Mouse (Mus musculus) left cerebral cortex, postnatal 4 days (tissue): Measurements from ENCODE around the gene Trpc7. TPM values are rescaled to one million over a fixed set of nuclear protein-coding genes. Genes with fewer than 3 reads are reported as not detected.

ENCODE experiments used
- DNase-seq: peaks from one replicate; pipeline ENCODE4 v3.0.0-alpha.2; 2022
- intact Hi-C: fragments of 180-260 bp; cut with DNase I; formaldehyde crosslinking; loops from one replicate; pipeline ENCODE4 v1.15.1; 2025
- total RNA-seq, 2 experiments: library from RNA; stranded (reverse); gene quantifications; 2 replicates each; pipeline ENCODE4 v1.2.3; 2021

Trpc7 gene
- total RNA-seq, 2 experiments from 2014 or later = 5.3 to 5.8 TPM

- no peak for DNase-seq
- intact Hi-C loops = no loop called here
Measured at GRCm38 (mm10) chr13:56752474-56753191, 143.2 kb downstream of the Trpc7 start.

GRCm38 (mm10) chr13:56751774-56752173, 144.0 kb downstream of the Trpc7 start:
- intact Hi-C loops = no loop called here

DNA sequence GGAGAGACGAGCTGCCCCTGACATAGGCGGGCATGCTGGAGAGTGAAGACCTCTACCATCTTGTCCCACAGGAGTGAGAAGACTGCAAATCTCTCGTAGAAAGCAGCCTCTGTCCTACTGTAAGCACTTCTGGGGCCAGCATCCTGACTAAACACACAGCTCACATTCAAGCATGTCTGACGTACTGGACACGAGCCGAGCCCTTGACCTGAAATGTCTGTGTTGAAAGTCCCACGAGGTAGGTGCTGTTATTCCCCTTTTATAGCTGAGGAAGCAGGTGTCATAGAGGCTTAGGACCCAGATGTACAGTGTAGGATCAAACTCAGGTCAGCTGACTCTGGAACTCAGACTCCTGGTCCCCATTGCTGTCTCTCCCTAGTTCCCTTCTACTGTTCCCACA, 146.4 kb downstream of the Trpc7 start:
- no peak for DNase-seq
- intact Hi-C loops = no loop called here

More at GRCm38 (mm10) chr13:56751774-56752173, 144.0 kb downstream of the Trpc7 start:
- no peak for DNase-seq

- DNase-seq = no peak
- intact Hi-C loops = no loop called here
Measured at GRCm38 (mm10) chr13:56747554-56747953, 148.2 kb downstream of the Trpc7 start.

DNA sequence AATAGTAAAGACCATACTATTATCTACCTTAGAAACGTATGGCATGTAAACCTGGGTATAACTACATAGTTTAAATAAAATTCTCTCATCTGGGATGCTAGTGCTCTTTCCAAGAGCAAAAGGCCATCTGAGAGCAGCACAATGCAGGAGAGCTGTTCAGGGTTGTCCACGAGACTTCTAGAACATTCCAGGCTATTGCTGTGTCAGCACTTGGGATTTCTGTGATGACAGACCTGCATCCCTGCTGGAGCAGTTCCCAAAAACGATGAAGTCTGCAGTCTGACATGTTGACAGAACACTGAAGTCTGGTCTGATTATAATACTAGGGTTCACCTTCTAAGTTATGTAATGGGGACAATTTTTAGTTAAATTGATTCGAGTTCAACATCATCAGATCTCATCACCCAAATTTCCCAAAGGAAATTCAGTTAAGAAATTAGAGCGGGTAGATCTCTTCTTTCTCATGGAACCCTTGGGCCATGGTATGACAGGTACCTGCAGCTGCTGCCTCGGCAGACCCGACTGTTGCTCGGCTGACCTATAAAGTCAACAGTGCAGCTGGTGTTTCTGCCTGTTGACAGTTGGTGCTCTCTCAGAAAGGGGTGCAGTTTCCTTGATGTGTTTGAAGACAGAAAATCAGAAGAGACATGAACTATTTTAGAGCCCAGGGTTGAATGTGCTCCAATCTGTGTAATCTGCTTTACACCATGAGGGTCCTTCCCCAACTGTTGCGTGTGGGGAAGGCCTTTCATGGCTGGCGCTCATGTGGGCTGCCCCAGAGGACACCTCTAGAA, 148.9 kb downstream of the Trpc7 start:
- DNase-seq = no peak
- intact Hi-C loops = no loop called here

GRCm38 (mm10) chr13:56742325-56742901, 153.4 kb downstream of the Trpc7 start:
- no peak for DNase-seq
- intact Hi-C loops = no loop called here

GRCm38 (mm10) chr13:56741691-56742090, 154.1 kb downstream of the Trpc7 start:
- intact Hi-C loops = no loop called here
- DNase-seq = no peak

- intact Hi-C loops = no loop called here
- no peak for DNase-seq
Measured at GRCm38 (mm10) chr13:56740496-56740895, 155.3 kb downstream of the Trpc7 start.

- no peak for DNase-seq
- intact Hi-C loops = loop anchor here (10.0 kb wide), 1 partner anchor 185 kb away; no protein-coding TSS in a partner anchor
Measured at GRCm38 (mm10) chr13:56739556-56739955, 156.2 kb downstream of the Trpc7 start.

GRCm38 (mm10) chr13:56735212-56735875, 160.4 kb downstream of the Trpc7 start:
- intact Hi-C loops = loop anchor here (10.0 kb wide), 1 partner anchor 181 kb away; no protein-coding TSS in a partner anchor
- no peak for DNase-seq

DNA sequence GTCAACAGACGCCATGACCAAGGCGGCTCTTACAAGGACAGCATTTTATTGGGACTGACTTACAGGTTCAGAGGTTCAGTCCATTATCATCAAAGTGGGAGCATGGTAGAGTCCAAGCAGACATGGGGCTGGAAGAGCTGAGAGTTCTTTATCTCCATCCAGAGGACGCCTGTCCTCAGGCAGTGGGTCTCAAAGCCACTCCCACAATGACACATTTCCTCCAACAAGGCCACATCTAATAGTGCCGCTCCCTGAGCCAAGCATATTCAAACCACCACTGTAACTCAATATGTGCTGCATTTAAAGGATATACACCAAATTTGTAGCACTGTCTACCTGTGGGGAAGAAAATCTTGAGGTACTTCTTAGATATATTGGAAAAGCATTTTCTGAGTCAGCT, 161.2 kb downstream of the Trpc7 start:
- intact Hi-C loops = loop anchor here (10.0 kb wide), 1 partner anchor 180 kb away; no protein-coding TSS in a partner anchor

DNA sequence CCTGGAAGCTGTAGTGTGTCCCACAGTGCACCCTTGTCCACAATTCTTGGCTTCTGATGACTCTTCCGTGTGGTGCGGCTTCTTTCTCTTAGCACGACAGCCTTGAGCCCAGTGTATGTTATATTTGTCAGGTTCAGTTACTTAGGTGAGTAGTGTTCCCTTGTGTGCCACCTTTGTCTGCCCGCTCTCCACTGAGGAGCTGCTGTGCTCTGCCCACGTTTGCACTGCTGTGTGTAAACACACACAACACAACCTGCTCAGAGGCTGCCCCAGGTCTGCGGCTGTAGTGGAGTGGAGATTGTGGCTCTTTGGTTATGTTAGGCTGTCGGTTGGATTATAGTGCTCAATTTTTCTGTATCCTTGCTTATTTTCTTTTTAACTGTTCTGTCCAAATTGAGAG, 166.7 kb downstream of the Trpc7 start:
- no peak for DNase-seq
- intact Hi-C loops = loop anchor here (10.0 kb wide), 1 partner anchor 254 kb away; no protein-coding TSS in a partner anchor

More for the DNA sequence above, 161.2 kb downstream of the Trpc7 start:
- no peak for DNase-seq

GRCm38 (mm10) chr13:56726551-56726950, 169.2 kb downstream of the Trpc7 start:
- intact Hi-C loops = loop anchor here (10.0 kb wide), 1 partner anchor 252 kb away; no protein-coding TSS in a partner anchor
- no peak for DNase-seq

Other genes with a start within 250 kb of the Trpc7 start
- gene Smad5, start 193.0 kb downstream of the Trpc7 start, total RNA-seq = 10 to 100 TPM; 36.0 to 41.9 TPM
- gene Gm45623, start 142.2 kb downstream of the Trpc7 start, total RNA-seq = 1 to 10 TPM; 2.4 to 2.9 TPM